Mouse (Mus musculus): ENCODE results near the gene Ube2g1.

GRCm38 (mm10) chr11:72675280-72675679 lies 68.2 kb downstream of the Ube2g1 start:
- TF ChIP-seq CTCF (IDR thresholded peaks at IDR 0.05; ENCODE audit: insufficient read depth, low read length), result no peak
- no peak for TF ChIP-seq POLR2A (IDR thresholded peaks at IDR 0.05; ENCODE audit: borderline replicate concordance, extremely low read depth, low read depth, low read length)

Data from lung, adult 2 months (tissue).